Mouse (Mus musculus) myocyte (in vitro differentiated cells): ENCODE results near the gene Dnase1l2.

Experiments used
- CEBPB ChIP-seq: IDR thresholded peaks from 2 replicates; pipeline ENCODE4 v1.6.1; 2011; ENCODE audit warnings: mild to moderate bottlenecking, moderate library complexity; ENCODE audit not compliant: poor library complexity, insufficient read depth, severe bottlenecking
- E2F4 ChIP-seq: IDR thresholded peaks from one replicate; pipeline ENCODE4 v1.6.1; 2011; ENCODE audit warnings: mild to moderate bottlenecking, control low read depth, moderate library complexity; ENCODE audit not compliant: insufficient read depth
- MAX ChIP-seq: IDR thresholded peaks from one replicate; pipeline ENCODE4 v1.6.1; 2011; ENCODE audit warnings: low read depth, mild to moderate bottlenecking, control low read depth
- MYOG ChIP-seq, 3 experiments: IDR thresholded peaks; one replicate each; pipeline ENCODE4 v1.6.1; 2011; ENCODE audit warnings: control low read depth in 2 of 3, low read depth in 2 of 3, mild to moderate bottlenecking in 2 of 3; ENCODE audit not compliant: insufficient read length in 2 of 3, control insufficient read depth in 1 of 3, insufficient read depth in 1 of 3
- POLR2A ChIP-seq: IDR thresholded peaks from one replicate; pipeline ENCODE4 v1.6.1; 2011; ENCODE audit warnings: low read depth, mild to moderate bottlenecking, control low read depth, moderate library complexity; ENCODE audit not compliant: insufficient read length
- REST ChIP-seq: IDR thresholded peaks from one replicate; pipeline ENCODE4 v1.6.1; 2011; ENCODE audit warnings: mild to moderate bottlenecking, control low read depth, moderate library complexity; ENCODE audit not compliant: insufficient read depth, insufficient read length
- SRF ChIP-seq: IDR thresholded peaks from one replicate; pipeline ENCODE4 v1.6.1; 2011; ENCODE audit warnings: low read depth; ENCODE audit not compliant: control insufficient read depth, insufficient read length
- TCF12 ChIP-seq: IDR thresholded peaks from one replicate; pipeline ENCODE4 v1.6.1; 2011; ENCODE audit warnings: mild to moderate bottlenecking, control low read depth; ENCODE audit not compliant: poor library complexity, insufficient read depth, severe bottlenecking
- USF1 ChIP-seq: IDR thresholded peaks from one replicate; pipeline ENCODE4 v1.6.1; 2011; ENCODE audit warnings: low read depth, mild to moderate bottlenecking, control low read depth, moderate library complexity

DNA sequence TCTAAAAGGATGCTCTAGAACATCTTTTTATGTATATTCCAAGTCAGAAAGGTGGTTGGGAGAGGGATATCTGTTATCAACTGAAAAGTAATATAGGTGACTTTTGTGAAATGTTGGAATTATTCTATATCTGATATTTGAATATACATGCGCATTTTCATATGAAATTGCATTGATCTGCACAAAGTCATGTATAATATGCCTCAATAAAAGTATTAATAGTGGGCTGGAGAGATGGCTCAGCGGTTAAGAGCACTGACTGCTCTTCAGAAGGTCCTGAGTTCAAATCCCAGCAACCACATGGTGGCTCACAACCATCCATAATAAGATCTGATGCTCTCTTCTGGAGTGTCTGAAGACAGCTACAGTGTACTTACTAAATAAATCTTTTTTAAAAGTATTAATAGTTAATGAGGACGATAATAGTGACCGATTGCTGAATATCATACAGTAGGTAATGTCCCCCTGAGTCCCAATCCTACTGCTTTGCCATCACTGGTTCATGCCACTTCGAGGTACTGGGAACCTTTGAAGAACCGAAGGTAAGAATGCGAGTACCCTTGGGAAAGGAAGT lies 26.5 kb upstream of the Dnase1l2 start:
- TF ChIP-seq POLR2A (no peak), SRF (no peak), USF1 (no peak), REST (no peak), E2F4 (no peak), MYOG (IDR thresholded peaks at IDR 0.05; ENCODE audit: control insufficient read depth in 1 of 3, insufficient read depth in 1 of 3, insufficient read length in 2 of 3, low read depth in 2 of 3) (no peak), TCF12 (no peak), CEBPB (no peak), MAX (no peak)
